9 mouse cellular contexts compared by ENCODE assay signal in genomic region chr4:101860873-101861272, GRCm38 (mm10). TPM values are rescaled to one million over a fixed set of nuclear protein-coding genes. Genes with fewer than 3 reads are reported as not detected.
A peak's percentile ranks its signal among the peaks of the same experiment; 100 is the strongest.
DNase-seq lines count a peak whose midpoint lies in the region; ATAC-seq lines count a peak whose summit lies in the region.
"Had no signal": no experiment of that assay in that cellular context is flagged by ENCODE, and none has a peak within 500 bp of the region (broad histone marks: within the 10 kb centered on the region; RNA-seq: fewer than 3 reads in every experiment).

No protein-coding gene starts in this region.

- no peaks in the 10 kb centered on the region for H3K27me3 ChIP-seq in kidney, embryonic 14.5 days (ENCODE audit: control insufficient read depth, insufficient read depth, low read length)

- H3K4me1 ChIP-seq in kidney, embryonic 14.5 days (ENCODE audit: control insufficient read depth, insufficient read depth, low read length): no peaks in the 10 kb centered on the region

- no peak overlapping the region for H3K4me2 ChIP-seq in kidney, embryonic 14.5 days (replicated peaks; ENCODE audit: low read depth, low read length)

- no peak overlapping the region for H3K4me3 ChIP-seq in kidney, embryonic 14.5 days (ENCODE audit: low read length)

- H3K36me3 ChIP-seq in kidney, embryonic 14.5 days (ENCODE audit: control insufficient read depth, insufficient read depth, low read length): no peaks in the 10 kb centered on the region

- peak; percentile 15 for DNase-seq in adrenal gland, postnatal 10 days
- no peak for DNase-seq in adrenal gland, adult 18-20 months (ENCODE audit: low spot score in 2 of 2)
- DNase-seq in ovary, postnatal 14 days (ENCODE audit: low spot score): peak; percentile 11
- DNase-seq in ovary, postnatal 10 days (ENCODE audit: low spot score): no peak
- DNase-seq in lung, postnatal 14 days: peak; percentile 10
- no peak for DNase-seq in natural killer cell, adult 2 months (ENCODE audit: low spot score in 2 of 2)
- DNase-seq in ovary, adult 18-20 months (ENCODE audit: low spot score): no peak

- ATAC-seq in kidney, embryonic 14.5 days (ENCODE audit: low FRiP score, low TSS enrichment): 0 out of 2 replicates have a peak, but pooled peaks have one; percentile 55

- H3K9me3 ChIP-seq in kidney, embryonic 14.5 days (ENCODE audit: control insufficient read depth, low read length): no peaks in the 10 kb centered on the region

- no peak overlapping the region for H3K9ac ChIP-seq in kidney, embryonic 14.5 days (ENCODE audit: low read depth, low read length)

- 44% methylated on average over 6 of the region's 6 CpGs for WGBS in kidney, embryonic 14.5 days

- H3K27ac ChIP-seq in kidney, embryonic 14.5 days (ENCODE audit: low read depth, low read length): no peak overlapping the region

RNA-seq across cellular contexts. Expression of gene B020004J07Rik, which starts 17.1 kb away (rescaled TPM):
- total RNA-seq in adrenal gland, postnatal 10 days (2021): not detected
- total RNA-seq in adrenal gland, adult 18-20 months (2021): not detected
- polyA plus RNA-seq in kidney, embryonic 14.5 days (2014; fragmentation: Nextera tagmentation; extraction: Ambion mirVana): not detected in 2 replicates
- total RNA-seq: heart, adult 18-20 months had no signal

RNA-seq across cellular contexts. Expression of gene C130073F10Rik, which starts 32.7 kb away (rescaled TPM):
- not detected for total RNA-seq in adrenal gland, postnatal 10 days (2021)
- not detected for total RNA-seq in adrenal gland, adult 18-20 months (2021)
- not detected in 2 replicates for polyA plus RNA-seq in kidney, embryonic 14.5 days (2014; fragmentation: Nextera tagmentation; extraction: Ambion mirVana)
- total RNA-seq: heart, adult 18-20 months had no signal

RNA-seq across cellular contexts. Expression of gene Gm12800, which starts 48.0 kb away (rescaled TPM):
- not detected for total RNA-seq in adrenal gland, postnatal 10 days (2021)
- total RNA-seq in adrenal gland, adult 18-20 months (2021): not detected
- polyA plus RNA-seq in kidney, embryonic 14.5 days (2014; fragmentation: Nextera tagmentation; extraction: Ambion mirVana): not detected in 2 replicates
- total RNA-seq: heart, adult 18-20 months had no signal

Comparison
In these comparisons a context has a peak if more than half of its experiments do, and no peak if none do; other contexts are left out.
1. DNase-seq: peak in adrenal gland, postnatal 10 days (single experiment), ovary, postnatal 14 days (single experiment) and lung, postnatal 14 days (single experiment); none in adrenal gland, adult 18-20 months (0 of 2), ovary, postnatal 10 days (single experiment), natural killer cell, adult 2 months (0 of 2) and ovary, adult 18-20 months (single experiment).